Mouse (Mus musculus) stomach, postnatal 0 days (tissue): ENCODE results near the gene Ppil6. TPM values are rescaled to one million over a fixed set of nuclear protein-coding genes. Genes with fewer than 3 reads are reported as not detected.

Experiments used
- ATAC-seq: fragments of 200-750 bp; cut with Nextera tagmentation; 2 replicates; pipeline ENCODE4 v1.8.0; 2017; ENCODE audit not compliant: low FRiP score, low TSS enrichment
- DNase-seq: peaks from one replicate; pipeline ENCODE4 v3.0.0-alpha.2; 2016; ENCODE audit warnings: low spot score
- H3K27ac ChIP-seq: fragments of 300-500 bp; sonication (generic); replicated peaks from 2 replicates; pipeline ENCODE4 v1.5.1; 2014; ENCODE audit warnings: mild to moderate bottlenecking, control low read depth
- H3K27me3 ChIP-seq: fragments of 300-500 bp; sonication (generic); 2 replicates; pipeline ENCODE4 v1.6.1; 2014; ENCODE audit warnings: low read length; ENCODE audit not compliant: control insufficient read depth, insufficient read depth
- H3K36me3 ChIP-seq: fragments of 300-500 bp; sonication (generic); 2 replicates; pipeline ENCODE4 v1.6.1; 2014; ENCODE audit warnings: low read length, mixed read lengths; ENCODE audit not compliant: control insufficient read depth, insufficient read depth
- H3K4me1 ChIP-seq: fragments of 300-500 bp; sonication (generic); replicated peaks from 2 replicates; pipeline ENCODE4 v1.6.1; 2014; ENCODE audit warnings: antibody characterized with exemption; ENCODE audit not compliant: control insufficient read depth, insufficient read depth
- H3K4me2 ChIP-seq: fragments of 300-500 bp; sonication (generic); replicated peaks from 2 replicates; pipeline ENCODE4 v1.6.1; 2014; ENCODE audit warnings: low read depth, mild to moderate bottlenecking, control low read depth, moderate library complexity
- H3K4me3 ChIP-seq: fragments of 300-500 bp; sonication (generic); 2 replicates; pipeline ENCODE4 v1.5.1; 2014; ENCODE audit warnings: low read depth, low read length, control low read depth
- H3K9ac ChIP-seq: fragments of 300-500 bp; sonication (generic); 2 replicates; pipeline ENCODE4 v1.6.1; 2014; ENCODE audit warnings: mild to moderate bottlenecking, low read length, control low read depth, mixed read lengths
- H3K9me3 ChIP-seq: fragments of 300-500 bp; sonication (generic); 2 replicates; pipeline ENCODE4 v1.6.1; 2016; ENCODE audit warnings: low read length; ENCODE audit not compliant: control insufficient read depth
- CTCF ChIP-seq: IDR thresholded peaks from 2 replicates; pipeline ENCODE4 v1.5.1; 2016; ENCODE audit warnings: antibody characterized with exemption, low read depth, mild to moderate bottlenecking, moderate library complexity
- EP300 ChIP-seq: optimal IDR thresholded peaks from 2 replicates; pipeline ENCODE3; 2016; ENCODE audit warnings: antibody characterized with exemption
- WGBS: fragments of 180-500 bp; shearing (Covaris S2); extraction: QIAGEN DNeasy Blood & Tissue Kit; methylation state at CpG from one replicate; pipeline ENCODE4 v1.1.7; 2014; 5-methylcytosine and 5-hydroxymethylcytosine counted together
- polyA plus RNA-seq: library from polyadenylated mRNA; unstranded; fragments of >200 nt; fragmentation: Nextera tagmentation; extraction: Ambion mirVana; gene quantifications from 2 replicates; pipeline ENCODE4 v1.2.1, GENCODE M21; 2015

The Ppil6 gene
- polyA plus RNA-seq, 1 experiment from 2014 or later: 2.5 TPM

DNA sequence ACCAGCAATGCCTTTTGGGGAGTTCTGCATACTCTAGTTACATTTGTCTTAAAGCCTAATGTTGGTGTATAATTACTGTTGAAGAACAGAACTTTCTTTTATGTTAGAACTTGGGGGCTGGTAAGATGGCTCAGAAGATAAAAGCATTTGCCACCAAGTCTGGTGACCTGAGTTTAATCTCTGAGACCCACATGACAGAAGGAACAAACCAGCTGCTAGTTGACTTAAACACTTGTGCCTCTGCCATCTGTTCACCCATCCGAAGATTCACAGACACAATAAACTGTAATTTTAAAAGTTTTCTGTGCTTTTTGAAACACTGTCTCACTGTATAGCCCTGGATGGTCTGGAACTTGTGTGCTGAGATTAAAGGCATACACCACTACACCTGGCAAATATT lies 35.5 kb downstream of the Ppil6 start:
- DNase-seq: no peak
- Histone ChIP-seq H3K4me2 (no peak overlapping the region), H3K4me1 (no peaks in the 10 kb centered on the region), H3K36me3 (peaks cover 15% of the 10 kb centered on the region), H3K27ac (no peak overlapping the region), H3K9ac (no peak overlapping the region), H3K9me3 (no peaks in the 10 kb centered on the region), H3K27me3 (no peaks in the 10 kb centered on the region), H3K4me3 (no peak overlapping the region)
- no peak for TF ChIP-seq EP300
- no peak for TF ChIP-seq CTCF
- ATAC-seq: no peak
- WGBS: 69% methylated on average over 1 of the region's 1 CpGs

DNA sequence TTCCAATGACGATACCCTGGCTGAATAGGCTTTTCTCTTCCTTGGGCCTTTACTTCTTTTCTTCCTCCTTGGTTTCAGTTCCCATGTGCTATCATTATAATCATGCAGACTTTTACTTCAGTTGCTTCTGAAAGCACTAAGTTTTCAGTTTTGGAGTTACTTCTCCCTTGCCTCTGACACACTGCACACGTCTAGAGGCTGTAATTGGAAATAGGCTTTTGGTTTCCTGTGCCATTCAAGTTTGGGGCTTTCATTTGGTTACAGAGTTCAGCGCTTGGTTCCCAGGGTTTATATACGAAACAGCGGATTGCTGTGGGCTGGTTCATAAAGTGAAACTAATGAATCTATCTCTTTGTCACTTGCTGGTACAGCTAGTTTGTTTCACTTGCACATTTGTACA lies 39.7 kb downstream of the Ppil6 start:
- WGBS: 84% methylated on average over 5 of the region's 5 CpGs
- Histone ChIP-seq H3K9ac (no peak overlapping the region), H3K27ac (no peak overlapping the region), H3K4me1 (no peaks in the 10 kb centered on the region), H3K4me3 (no peak overlapping the region), H3K9me3 (no peaks in the 10 kb centered on the region), H3K4me2 (no peak overlapping the region), H3K36me3 (peaks cover 20% of the 10 kb centered on the region), H3K27me3 (no peaks in the 10 kb centered on the region)
- TF ChIP-seq CTCF: no peak
- no peak for TF ChIP-seq EP300
- ATAC-seq (no peak), DNase-seq (no peak)

- DNase-seq (no peak), ATAC-seq (no peak)
- Histone ChIP-seq H3K27ac (no peak overlapping the region), H3K27me3 (no peaks in the 10 kb centered on the region), H3K4me1 (no peaks in the 10 kb centered on the region), H3K4me3 (no peak overlapping the region), H3K4me2 (no peak overlapping the region), H3K9ac (no peak overlapping the region), H3K36me3 (peaks cover 9% of the 10 kb centered on the region), H3K9me3 (no peaks in the 10 kb centered on the region)
- TF ChIP-seq EP300 (no peak), CTCF (no peak)
- WGBS: 83% methylated on average over 2 of the region's 2 CpGs
These were observed 45.8 kb downstream of the Ppil6 start for GRCm38 (mm10) chr10:41535991-41536390.

- H3K9ac ChIP-seq: no peak overlapping the region
- TF ChIP-seq CTCF (no peak), EP300 (no peak)
- no peaks in the 10 kb centered on the region for H3K27me3 ChIP-seq
- H3K4me3 ChIP-seq: no peak overlapping the region
- no peak overlapping the region for H3K27ac ChIP-seq
- H3K4me2 ChIP-seq: no peak overlapping the region
- 95% methylated on average over 1 of the region's 1 CpGs for WGBS
- DNase-seq (no peak), ATAC-seq (no peak)
- H3K4me1 ChIP-seq: no peaks in the 10 kb centered on the region
- peaks cover 9% of the 10 kb centered on the region for H3K36me3 ChIP-seq
- no peaks in the 10 kb centered on the region for H3K9me3 ChIP-seq
These were observed 46.5 kb downstream of the Ppil6 start for GRCm38 (mm10) chr10:41536714-41537113.

DNA sequence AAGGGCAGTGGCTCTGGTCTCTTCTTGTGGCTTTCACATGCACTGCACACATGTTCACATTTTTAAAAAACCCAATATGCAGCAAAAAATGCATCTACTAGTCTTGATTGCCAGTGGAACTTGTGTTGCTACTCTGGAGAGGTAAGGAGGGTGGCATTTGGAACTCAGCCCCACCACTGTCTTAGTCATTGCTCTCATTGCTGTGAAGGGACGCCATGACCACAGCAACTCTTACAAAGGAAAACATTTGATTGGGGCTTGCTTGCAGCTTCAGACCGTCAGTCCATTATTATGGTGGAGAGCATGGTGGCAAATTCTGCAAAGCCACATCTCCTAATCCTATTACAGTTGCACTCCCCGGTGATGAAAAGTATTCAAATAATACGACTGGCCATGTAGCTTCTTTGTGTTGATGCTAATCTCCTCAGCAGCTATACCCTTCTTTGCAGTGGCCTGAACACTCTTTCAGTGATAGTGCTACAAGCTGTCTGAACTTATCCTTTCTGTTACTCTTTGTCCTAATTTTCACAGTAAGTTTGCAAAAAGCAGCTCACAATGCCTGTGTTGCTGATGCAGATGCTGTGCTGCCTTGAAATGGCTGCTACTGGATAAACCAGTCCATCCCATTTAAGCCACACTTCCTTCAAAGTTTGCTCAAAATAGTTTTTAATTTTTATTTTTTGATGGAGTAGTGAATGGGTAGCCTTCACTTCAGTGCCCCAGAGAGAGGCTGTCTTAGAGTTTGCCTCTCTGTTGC lies 47.2 kb downstream of the Ppil6 start:
- no peak for TF ChIP-seq CTCF
- TF ChIP-seq EP300: no peak

DNA sequence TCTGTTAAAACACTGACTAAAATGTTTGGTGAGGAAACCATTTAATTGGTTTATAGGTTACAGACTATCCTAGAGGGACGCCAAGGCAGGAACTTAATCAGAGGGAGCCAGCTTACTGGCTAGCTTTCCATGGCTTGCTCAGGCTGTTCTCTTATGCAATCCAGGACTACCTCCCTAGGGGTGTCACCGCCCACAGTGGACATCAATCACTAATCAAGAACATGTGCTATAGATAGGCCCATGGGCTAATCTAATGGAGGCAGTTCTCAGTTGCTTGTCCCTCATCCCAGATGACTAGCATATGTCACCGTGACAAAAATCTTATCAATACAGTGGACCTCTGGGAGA lies 47.7 kb downstream of the Ppil6 start:
- H3K36me3 ChIP-seq: peaks cover 9% of the 10 kb centered on the region

More for the DNA sequence above, 47.2 kb downstream of the Ppil6 start:
- ATAC-seq (no peak), DNase-seq (no peak)
- Histone ChIP-seq H3K9ac (no peak overlapping the region), H3K27ac (no peak overlapping the region), H3K4me3 (no peak overlapping the region), H3K9me3 (no peaks in the 10 kb centered on the region), H3K27me3 (no peaks in the 10 kb centered on the region), H3K4me2 (no peak overlapping the region), H3K4me1 (no peaks in the 10 kb centered on the region), H3K36me3 (peaks cover 9% of the 10 kb centered on the region)
- WGBS: 94% methylated on average over 4 of the region's 4 CpGs

More for the DNA sequence above, 47.7 kb downstream of the Ppil6 start:
- Histone ChIP-seq H3K9ac (no peak overlapping the region), H3K4me3 (no peak overlapping the region), H3K27me3 (no peaks in the 10 kb centered on the region), H3K4me2 (no peak overlapping the region), H3K9me3 (no peaks in the 10 kb centered on the region), H3K4me1 (no peaks in the 10 kb centered on the region), H3K27ac (no peak overlapping the region)
- ATAC-seq (no peak), DNase-seq (no peak)
- 89% methylated on average over 3 of the region's 3 CpGs for WGBS
- TF ChIP-seq EP300 (no peak), CTCF (no peak)
